ENCODE assay signal across 15 mouse cellular contexts in the genomic region with DNA sequence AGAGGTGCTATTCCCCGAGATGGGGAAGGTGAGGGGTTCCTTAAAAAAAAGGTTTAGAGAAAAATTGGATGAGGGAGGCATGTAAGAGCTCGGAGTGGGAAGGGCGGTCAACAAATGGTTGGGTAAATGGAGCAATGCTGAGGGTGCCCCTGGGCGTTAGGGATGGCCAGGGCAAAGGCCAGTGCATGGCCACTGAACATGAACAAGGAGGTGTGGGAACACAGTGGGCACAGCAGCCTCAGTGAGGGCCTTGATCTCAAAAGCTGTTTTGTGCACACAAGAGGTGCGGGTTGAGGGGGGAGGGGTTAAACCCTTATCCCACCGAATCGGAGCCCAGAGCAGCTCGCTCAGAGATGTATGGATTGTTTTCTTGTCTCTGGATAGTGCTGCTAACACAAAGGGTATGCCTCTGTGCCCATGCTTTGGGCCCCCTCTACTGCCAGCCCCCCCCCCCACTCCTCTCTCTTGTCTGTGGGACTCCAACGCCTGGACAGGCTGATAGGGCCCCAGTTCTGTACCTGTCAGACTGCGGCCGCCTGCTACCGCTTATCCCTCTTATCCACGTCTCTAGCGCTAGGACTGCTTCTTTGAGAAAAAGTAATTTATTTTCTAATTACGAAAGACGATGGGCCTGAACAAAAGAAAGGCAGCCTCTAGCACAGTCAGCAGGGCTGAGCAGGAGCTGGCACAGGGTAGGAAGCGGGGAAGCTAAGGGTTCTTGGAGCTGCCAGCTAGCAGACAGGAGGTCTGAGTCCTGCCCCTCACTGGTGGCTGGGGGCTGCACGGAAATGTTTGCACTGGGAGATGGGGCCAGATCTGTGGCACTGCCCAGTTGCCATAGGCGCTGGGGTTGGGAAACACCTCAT.
A peak's percentile ranks its signal among the peaks of the same experiment; 100 is the strongest.
DNase-seq lines count a peak whose midpoint lies in the region; ATAC-seq and TF ChIP-seq lines count a peak whose summit lies in the region.
"Had no signal": no experiment of that assay in that cellular context is flagged by ENCODE, and none has a peak within 500 bp of the region (broad histone marks: within the 10 kb centered on the region; RNA-seq: fewer than 3 reads in every experiment).

No protein-coding gene starts in this region.

- 0 out of 2 replicates have a peak overlapping the region, but pooled peaks have one; percentile 41 for H3K27ac ChIP-seq in forebrain, embryonic 11.5 days (ENCODE audit: low read depth, low read length)
- H3K27ac ChIP-seq in forebrain, postnatal 0 days (ENCODE audit: low read depth, low read length), result no peak overlapping the region
- H3K27ac ChIP-seq in midbrain, embryonic 10.5 days (replicated peaks), result peak overlapping the region; percentile 79
- H3K27ac ChIP-seq in neural tube, embryonic 13.5 days (replicated peaks), result 0 out of 2 replicates have a peak overlapping the region, but pooled peaks have one; percentile 46
- H3K27ac ChIP-seq in limb, embryonic 10.5 days, result no peak overlapping the region

- no peaks in the 10 kb centered on the region for H3K36me3 ChIP-seq in forebrain, embryonic 11.5 days (ENCODE audit: control insufficient read depth, insufficient read depth, low read length)
- no peaks in the 10 kb centered on the region for H3K36me3 ChIP-seq in forebrain, postnatal 0 days (ENCODE audit: insufficient read depth)
- no peaks in the 10 kb centered on the region for H3K36me3 ChIP-seq in midbrain, embryonic 10.5 days
- H3K36me3 ChIP-seq in neural tube, embryonic 13.5 days, result no peaks in the 10 kb centered on the region
- no peaks in the 10 kb centered on the region for H3K36me3 ChIP-seq in limb, embryonic 10.5 days

- H3K9me3 ChIP-seq in forebrain, embryonic 11.5 days (ENCODE audit: control insufficient read depth, low read length), result no peaks in the 10 kb centered on the region
- no peaks in the 10 kb centered on the region for H3K9me3 ChIP-seq in forebrain, postnatal 0 days (ENCODE audit: low read length)
- H3K9me3 ChIP-seq in midbrain, embryonic 10.5 days (replicated peaks), result no peaks in the 10 kb centered on the region
- H3K9me3 ChIP-seq in neural tube, embryonic 13.5 days, result no peaks in the 10 kb centered on the region
- no peaks in the 10 kb centered on the region for H3K9me3 ChIP-seq in limb, embryonic 10.5 days (replicated peaks)

- 33% methylated on average over 19 of the region's 19 CpGs for WGBS in forebrain, embryonic 11.5 days
- 21% methylated on average over 19 of the region's 19 CpGs for WGBS in forebrain, postnatal 0 days
- 48% methylated on average over 19 of the region's 19 CpGs for WGBS in midbrain, embryonic 10.5 days
- 33% methylated on average over 19 of the region's 19 CpGs for WGBS in neural tube, embryonic 13.5 days
- WGBS in limb, embryonic 10.5 days, result 68% methylated on average over 19 of the region's 19 CpGs

- H3K4me1 ChIP-seq in forebrain, embryonic 11.5 days (replicated peaks; ENCODE audit: control insufficient read depth, insufficient read depth, low read length), result peaks cover 14% of the 10 kb centered on the region
- H3K4me1 ChIP-seq in forebrain, postnatal 0 days (ENCODE audit: insufficient read depth), result peaks cover 5% of the 10 kb centered on the region; the same call in 1 of the 2 replicates
- peaks cover 82% of the 10 kb centered on the region for H3K4me1 ChIP-seq in midbrain, embryonic 10.5 days
- peaks cover 31% of the 10 kb centered on the region for H3K4me1 ChIP-seq in neural tube, embryonic 13.5 days (replicated peaks)
- peaks cover 2% of the 10 kb centered on the region; the same call in 1 of the 2 replicates for H3K4me1 ChIP-seq in limb, embryonic 10.5 days

- 0 out of 2 replicates have a peak overlapping the region, but pooled peaks have one; percentile 2 for H3K4me2 ChIP-seq in forebrain, embryonic 11.5 days (ENCODE audit: low read depth, low read length, severe bottlenecking)
- no peak overlapping the region for H3K4me2 ChIP-seq in forebrain, postnatal 0 days (ENCODE audit: low read depth)
- no peak overlapping the region for H3K4me2 ChIP-seq in neural tube, embryonic 13.5 days
- H3K4me2 ChIP-seq: lung, embryonic 14.5 days had no signal

- TF ChIP-seq CTCF in forebrain, postnatal 0 days (IDR thresholded peaks at IDR 0.05; ENCODE audit: low read depth), result no peak

- ATAC-seq in forebrain, embryonic 11.5 days (replicated peaks; ENCODE audit: low FRiP score), result peak; percentile 63; the same call in 1 of the 2 replicates
- peak; percentile 60 for ATAC-seq in forebrain, postnatal 0 days
- ATAC-seq in neural tube, embryonic 13.5 days (ENCODE audit: low read depth), result peak; percentile 29; the same call in 1 of the 2 replicates
- ATAC-seq: CD4-positive, CD25-positive, alpha-beta regulatory T cell, adult 4 months; inflammation-experienced regulatory T-cells, adult 6 months had no signal

- H3K9ac ChIP-seq in forebrain, embryonic 11.5 days (ENCODE audit: low read length), result peak overlapping the region; percentile 33
- no peak overlapping the region for H3K9ac ChIP-seq in forebrain, postnatal 0 days
- H3K9ac ChIP-seq in neural tube, embryonic 13.5 days, result peak overlapping the region; percentile 47
- H3K9ac ChIP-seq: lung, embryonic 14.5 days had no signal

- H3K4me3 ChIP-seq in forebrain, embryonic 11.5 days (ENCODE audit: low read depth, low read length), result no peak overlapping the region
- no peak overlapping the region for H3K4me3 ChIP-seq in forebrain, postnatal 0 days (ENCODE audit: low read depth, low read length)
- peak overlapping the region; percentile 1; the same call in 1 of the 2 replicates for H3K4me3 ChIP-seq in midbrain, embryonic 10.5 days
- no peak overlapping the region for H3K4me3 ChIP-seq in neural tube, embryonic 13.5 days
- no peak overlapping the region for H3K4me3 ChIP-seq in limb, embryonic 10.5 days

- peak; percentile 61 for DNase-seq in forebrain, embryonic 11.5 days (ENCODE audit: low spot score)
- no peak for DNase-seq in forebrain, postnatal 0 days
- no peak for DNase-seq in midbrain, embryonic 10.5 days (ENCODE audit: low spot score)
- no peak for DNase-seq in limb, embryonic 10.5 days (ENCODE audit: low spot score)
- no peak for DNase-seq in retina, embryonic 14.5 days (ENCODE audit: low spot score)
- no peak for DNase-seq in kidney, adult 11 months
- DNase-seq: adrenal gland, postnatal 10 days; cerebellum, adult 8-10 months; heart, adult 18-20 months; kidney, postnatal 10 days; lung, embryonic 14.5 days; thymus, postnatal 14 days had no signal

- H3K27me3 ChIP-seq in forebrain, embryonic 11.5 days (ENCODE audit: control insufficient read depth, insufficient read depth, low read length), result no peaks in the 10 kb centered on the region
- no peaks in the 10 kb centered on the region for H3K27me3 ChIP-seq in forebrain, postnatal 0 days (ENCODE audit: insufficient read depth, low read length)
- H3K27me3 ChIP-seq in midbrain, embryonic 10.5 days (ENCODE audit: low read depth, poor library complexity, severe bottlenecking), result peaks cover 37% of the 10 kb centered on the region
- H3K27me3 ChIP-seq in neural tube, embryonic 13.5 days, result peaks cover 8% of the 10 kb centered on the region
- H3K27me3 ChIP-seq in limb, embryonic 10.5 days (ENCODE audit: low read depth, poor library complexity, severe bottlenecking), result no peaks in the 10 kb centered on the region

Comparison
In these comparisons a context has a peak if more than half of its experiments do, and no peak if none do; other contexts are left out.
1. H3K27ac ChIP-seq: peak in forebrain, embryonic 11.5 days (single experiment), midbrain, embryonic 10.5 days (single experiment) and neural tube, embryonic 13.5 days (single experiment); none in forebrain, postnatal 0 days (single experiment) and limb, embryonic 10.5 days (single experiment).
2. Peak in every context shown above with its lines, with median percentiles within 50 percentile points of each other: ATAC-seq.